Mouse (Mus musculus) embryonic fibroblast, embryonic 13.5 days (primary cell): ENCODE results near the gene Igdcc3. TPM values are rescaled to one million over a fixed set of nuclear protein-coding genes. Genes with fewer than 3 reads are reported as not detected.

Experiments
- H3K27ac ChIP-seq: 2 replicates; pipeline ENCODE4 v1.5.1; 2012; ENCODE audit warnings: low read length, control low read depth, inconsistent platforms; ENCODE audit not compliant: insufficient read depth
- H3K4me1 ChIP-seq: 2 replicates; pipeline ENCODE4 v1.6.1; 2011; ENCODE audit warnings: low read length; ENCODE audit not compliant: control insufficient read depth, insufficient read depth
- H3K4me3 ChIP-seq: 2 replicates; pipeline ENCODE4 v1.5.1; 2011; ENCODE audit warnings: mild to moderate bottlenecking, control low read depth, low read length; ENCODE audit not compliant: insufficient read depth
- CTCF ChIP-seq: IDR thresholded peaks from 2 replicates; pipeline ENCODE4 v1.5.1; 2011; ENCODE audit warnings: mild to moderate bottlenecking, control low read depth, low read length, moderate library complexity, borderline replicate concordance; ENCODE audit not compliant: insufficient read depth
- POLR2A ChIP-seq: IDR thresholded peaks from 2 replicates; pipeline ENCODE4 v1.6.1; 2011; ENCODE audit warnings: low read depth, mild to moderate bottlenecking, control low read depth, low read length, moderate library complexity
- polyA plus RNA-seq: library from polyadenylated mRNA; stranded (reverse); fragments of >200 nt; gene quantifications from 2 replicates; pipeline ENCODE4 v1.2.4, GENCODE M21; 2011; ENCODE audit warnings: low read depth; ENCODE audit not compliant: missing spikeins, insufficient read length

Gene Igdcc3
- polyA plus RNA-seq = not detected in 2 replicates

- Histone ChIP-seq H3K4me1 (0 out of 2 replicates have a peak, but pooled peaks cover 3% of the 10 kb centered on the region), H3K27ac (no peak within 1 kb of the TSS), H3K4me3 (peak within 1 kb of the TSS; percentile 50)
- TF ChIP-seq POLR2A (no peak), CTCF (no peak)
These were observed at the start of gene Igdcc3 for GRCm38 (mm10) chr9:65140936-65141305. Gene Igdcc3 (plus strand): TSS chr9:65141189.

GRCm38 (mm10) chr9:65094237-65094636 is 46.8 kb upstream of the Igdcc3 start:
- H3K27ac ChIP-seq = no peak overlapping the region
- no peak for TF ChIP-seq POLR2A
- no peak for TF ChIP-seq CTCF
- H3K4me1 ChIP-seq = 0 out of 2 replicates have a peak, but pooled peaks cover 2% of the 10 kb centered on the region
- no peak overlapping the region for H3K4me3 ChIP-seq

- Histone ChIP-seq H3K4me1 (no peaks in the 10 kb centered on the region), H3K4me3 (peak within 1 kb of the TSS; percentile 60), H3K27ac (peak within 1 kb of the TSS; percentile 20; the same call in 1 of the 2 replicates)
- TF ChIP-seq CTCF (no peak), POLR2A (no peak)
These were observed 39.9 kb upstream of the Igdcc3 start, which contains the start of gene Igdcc4 for GRCm38 (mm10) chr9:65100991-65101685. Gene Igdcc4 (plus strand): TSS chr9:65101486.

- TF ChIP-seq POLR2A = peak; percentile 39
- no peak for TF ChIP-seq CTCF
- Histone ChIP-seq H3K4me3 (peak overlapping the region; percentile 60), H3K27ac (peak overlapping the region; percentile 20; the same call in 1 of the 2 replicates), H3K4me1 (no peaks in the 10 kb centered on the region)
These were observed 39.2 kb upstream of the Igdcc3 start for GRCm38 (mm10) chr9:65101686-65102376.

- TF ChIP-seq POLR2A = peak; percentile 29; the same call in 1 of the 2 replicates
- TF ChIP-seq CTCF = no peak
- H3K4me1 ChIP-seq = no peaks in the 10 kb centered on the region
These were observed 38.4 kb upstream of the Igdcc3 start for GRCm38 (mm10) chr9:65102377-65103172.

GRCm38 (mm10) chr9:65103173-65103752 is 37.7 kb upstream of the Igdcc3 start:
- TF ChIP-seq CTCF (no peak), POLR2A (peak; percentile 41; the same call in 1 of the 2 replicates)
- H3K27ac ChIP-seq = peak overlapping the region; percentile 5; the same call in 1 of the 2 replicates
- no peaks in the 10 kb centered on the region for H3K4me1 ChIP-seq
- H3K4me3 ChIP-seq = peak overlapping the region; percentile 60; the same call in 1 of the 2 replicates

More at GRCm38 (mm10) chr9:65102377-65103172, 38.4 kb upstream of the Igdcc3 start:
- peak overlapping the region; percentile 60 for H3K4me3 ChIP-seq
- H3K27ac ChIP-seq = peak overlapping the region; percentile 11; the same call in 1 of the 2 replicates

GRCm38 (mm10) chr9:65106821-65107220 is 34.2 kb upstream of the Igdcc3 start:
- 0 out of 2 replicates have a peak, but pooled peaks cover 2% of the 10 kb centered on the region for H3K4me1 ChIP-seq
- no peak overlapping the region for H3K27ac ChIP-seq
- TF ChIP-seq CTCF = no peak
- no peak for TF ChIP-seq POLR2A
- H3K4me3 ChIP-seq = no peak overlapping the region

GRCm38 (mm10) chr9:65107893-65108292 is 33.1 kb upstream of the Igdcc3 start:
- Histone ChIP-seq H3K27ac (no peak overlapping the region), H3K4me3 (no peak overlapping the region), H3K4me1 (0 out of 2 replicates have a peak, but pooled peaks cover 2% of the 10 kb centered on the region)
- TF ChIP-seq POLR2A = no peak
- TF ChIP-seq CTCF = no peak
